Mouse (Mus musculus) heart, embryonic 12.5 days (tissue): ENCODE measurements around the gene Olfr609. TPM values are rescaled to one million over a fixed set of nuclear protein-coding genes. Genes with fewer than 3 reads are reported as not detected.
"Not testable (repeated sequence)": the region's sequence is repeated elsewhere in the genome, so short reads cannot be mapped to it uniquely, and the experiment has no call there.

Source experiments
- ATAC-seq: fragments of 200-750 bp; cut with Nextera tagmentation; 2 replicates; pipeline ENCODE4 v1.8.0; 2017; ENCODE audit warnings: moderate TSS enrichment, moderate library complexity; ENCODE audit not compliant: insufficient number of reproducible peaks, low FRiP score
- H3K27ac ChIP-seq: fragments of 300-500 bp; sonication (generic); 2 replicates; pipeline ENCODE4 v1.5.1; 2016; ENCODE audit warnings: mild to moderate bottlenecking, moderate library complexity; ENCODE audit not compliant: poor library complexity, severe bottlenecking
- H3K27me3 ChIP-seq: fragments of 300-500 bp; sonication (generic); replicated peaks from 2 replicates; pipeline ENCODE4 v1.6.1; 2016; ENCODE audit warnings: mild to moderate bottlenecking, moderate library complexity
- H3K36me3 ChIP-seq: fragments of 300-500 bp; sonication (generic); 2 replicates; pipeline ENCODE4 v1.6.1; 2016; ENCODE audit warnings: mild to moderate bottlenecking, moderate library complexity
- H3K4me1 ChIP-seq: fragments of 300-500 bp; sonication (generic); replicated peaks from 2 replicates; pipeline ENCODE4 v1.6.1; 2016; ENCODE audit warnings: mild to moderate bottlenecking
- H3K4me2 ChIP-seq: fragments of 300-500 bp; sonication (generic); 2 replicates; pipeline ENCODE4 v1.6.1; 2016; ENCODE audit warnings: mild to moderate bottlenecking, moderate library complexity
- H3K4me3 ChIP-seq: fragments of 300-500 bp; sonication (generic); 2 replicates; pipeline ENCODE4 v1.5.1; 2016; ENCODE audit warnings: mild to moderate bottlenecking
- H3K9ac ChIP-seq: fragments of 300-500 bp; sonication (generic); 2 replicates; pipeline ENCODE4 v1.6.1; 2016; ENCODE audit warnings: mild to moderate bottlenecking, moderate library complexity
- H3K9me3 ChIP-seq: fragments of 300-500 bp; sonication (generic); replicated peaks from 2 replicates; pipeline ENCODE4 v1.6.1; 2016; ENCODE audit warnings: mild to moderate bottlenecking, moderate library complexity
- WGBS: fragments of 180-500 bp; shearing (Covaris S2); methylation state at CpG from one replicate; pipeline ENCODE4 v1.1.7; 2016; 5-methylcytosine and 5-hydroxymethylcytosine counted together
- polyA plus RNA-seq: library from polyadenylated mRNA; unstranded; fragments of >200 nt; fragmentation: Nextera tagmentation; extraction: Ambion mirVana; gene quantifications from 2 replicates; pipeline ENCODE4 v1.2.1, GENCODE M21; 2016

Olfr609 gene
- 0.08 TPM in 1 of 2 replicates, not detected in the other for polyA plus RNA-seq

GRCm38 (mm10) chr7:103497962-103498361 lies at the start of gene Olfr609:
Gene Olfr609 (minus strand): TSS chr7:103498062.
- ATAC-seq: no peak
- H3K27ac ChIP-seq: no peak within 1 kb of the TSS
- H3K4me3 ChIP-seq: no peak within 1 kb of the TSS
- H3K4me2 ChIP-seq: no peak within 1 kb of the TSS
- no peak within 1 kb of the TSS for H3K9ac ChIP-seq
- no peaks in the 10 kb centered on the region for H3K36me3 ChIP-seq
- no peaks in the 10 kb centered on the region for H3K27me3 ChIP-seq
- H3K4me1 ChIP-seq: no peaks in the 10 kb centered on the region
- H3K9me3 ChIP-seq: no peaks in the 10 kb centered on the region
- 60% methylated on average over 1 of the region's 1 CpGs for WGBS

DNA sequence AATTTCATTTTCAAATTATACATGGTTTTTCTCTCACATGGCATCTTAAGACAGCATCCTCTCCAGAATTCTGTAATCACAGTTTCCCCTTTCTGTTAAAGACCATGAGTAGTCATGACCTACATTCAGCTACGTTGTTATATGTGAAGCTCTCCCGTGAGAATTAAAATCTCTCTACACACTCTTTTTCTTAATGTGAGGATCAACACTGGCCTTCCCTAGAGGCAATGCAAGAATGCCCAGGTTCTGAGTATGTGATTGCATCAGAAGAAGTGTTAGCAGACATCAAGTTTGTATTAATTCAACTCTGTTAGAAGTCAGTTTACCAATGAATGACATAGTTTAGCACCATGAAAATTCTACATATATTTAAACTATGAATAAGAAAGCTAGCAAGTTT lies 44.8 kb upstream of the Olfr609 start, which contains the start of gene Olfr612:
Gene Olfr612 (minus strand): TSS at position 101 of the 400 bp plus-strand sequence.
- H3K4me1 ChIP-seq, H3K4me3 ChIP-seq: not testable (repeated sequence)

GRCm38 (mm10) chr7:103520746-103521145 lies 22.9 kb upstream of the Olfr609 start, which contains the start of gene Olfr611:
Gene Olfr611 (minus strand): TSS chr7:103520846.
- 47% methylated on average over 1 of the region's 1 CpGs for WGBS
- not testable (repeated sequence) for H3K27me3 ChIP-seq, ATAC-seq, H3K36me3 ChIP-seq, H3K27ac ChIP-seq, H3K4me2 ChIP-seq, H3K9ac ChIP-seq, H3K9me3 ChIP-seq, H3K4me3 ChIP-seq, H3K4me1 ChIP-seq

More for the DNA sequence above, 44.8 kb upstream of the Olfr609 start, which contains the start of gene Olfr612:
- H3K9me3 ChIP-seq, ATAC-seq, H3K36me3 ChIP-seq, H3K9ac ChIP-seq, H3K4me2 ChIP-seq, H3K27me3 ChIP-seq, H3K27ac ChIP-seq: not testable (repeated sequence)
- WGBS: 81% methylated on average over 2 of the region's 2 CpGs

DNA sequence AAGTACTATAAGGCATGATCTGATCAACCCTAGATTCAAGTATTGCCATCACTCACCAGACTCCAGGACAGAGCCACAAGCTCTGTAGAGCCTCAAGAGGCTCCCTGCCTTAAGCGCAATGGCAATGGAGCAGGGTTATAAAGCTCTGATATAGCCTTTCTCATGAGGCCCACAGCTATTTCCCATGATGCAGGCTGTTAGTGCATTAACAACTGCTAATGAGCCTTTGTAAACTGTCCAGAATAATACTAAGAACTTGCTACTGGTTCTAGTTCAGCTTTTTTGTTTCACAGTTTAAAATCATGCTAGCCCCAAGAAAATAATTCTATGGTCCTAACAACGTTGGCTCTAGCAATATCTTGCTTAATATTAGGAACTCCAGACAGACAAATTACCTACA lies 14.2 kb upstream of the Olfr609 start, which contains the start of gene Olfr610:
Gene Olfr610 (minus strand): TSS at position 101 of the 400 bp plus-strand sequence.
- 82% methylated on average over 2 of the region's 2 CpGs for WGBS
- no peak within 1 kb of the TSS for H3K4me2 ChIP-seq
- no peaks in the 10 kb centered on the region for H3K9me3 ChIP-seq
- no peak within 1 kb of the TSS for H3K9ac ChIP-seq
- H3K4me1 ChIP-seq: no peaks in the 10 kb centered on the region
- no peak within 1 kb of the TSS for H3K4me3 ChIP-seq
- H3K27ac ChIP-seq: no peak within 1 kb of the TSS
- H3K27me3 ChIP-seq: no peaks in the 10 kb centered on the region
- no peak for ATAC-seq
- no peaks in the 10 kb centered on the region for H3K36me3 ChIP-seq

DNA sequence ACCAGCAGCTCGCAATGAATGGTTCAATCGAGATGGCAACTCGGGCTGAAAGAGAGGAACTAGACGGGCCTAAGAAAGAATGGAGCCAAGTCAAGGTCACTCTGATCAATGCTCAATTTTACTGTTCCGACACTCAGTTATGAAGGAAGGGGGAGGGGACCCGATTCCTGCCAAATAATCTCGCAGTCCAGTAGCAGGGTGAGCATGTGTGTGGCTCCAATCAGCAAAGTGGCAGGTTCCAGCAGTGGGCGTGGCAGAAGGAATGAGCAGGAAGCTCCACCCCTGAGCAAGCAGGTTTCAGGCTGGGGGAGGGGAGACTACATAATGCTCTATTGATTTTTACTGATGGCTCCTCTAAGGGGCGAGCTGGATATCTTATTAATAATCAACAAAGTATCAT lies 20.8 kb downstream of the Olfr609 start:
- not testable (repeated sequence) for H3K27ac ChIP-seq, H3K36me3 ChIP-seq, H3K27me3 ChIP-seq, H3K4me3 ChIP-seq, H3K9ac ChIP-seq, H3K4me2 ChIP-seq, H3K9me3 ChIP-seq, ATAC-seq, H3K4me1 ChIP-seq
- 88% methylated on average over 9 of the region's 9 CpGs for WGBS

- Histone ChIP-seq H3K9me3 (no peaks in the 10 kb centered on the region), H3K27me3 (no peaks in the 10 kb centered on the region), H3K4me1 (no peaks in the 10 kb centered on the region), H3K4me3 (no peak within 1 kb of the TSS), H3K27ac (no peak within 1 kb of the TSS), H3K36me3 (no peaks in the 10 kb centered on the region), H3K9ac (no peak within 1 kb of the TSS), H3K4me2 (no peak within 1 kb of the TSS)
- no peak for ATAC-seq
Measured at GRCm38 (mm10) chr7:103469577-103469976, 28.3 kb downstream of the Olfr609 start, which contains the start of gene Olfr608. Gene Olfr608 (plus strand): TSS chr7:103469877.

GRCm38 (mm10) chr7:103460590-103460989 lies 37.3 kb downstream of the Olfr609 start:
- ATAC-seq: peak; percentile 45; the same call in 1 of the 2 replicates
- H3K9ac ChIP-seq: no peak overlapping the region
- H3K27ac ChIP-seq: no peak overlapping the region
- 0 out of 2 replicates have a peak overlapping the region, but pooled peaks have one; percentile 8 for H3K4me2 ChIP-seq
- H3K9me3 ChIP-seq: no peaks in the 10 kb centered on the region
- no peaks in the 10 kb centered on the region for H3K36me3 ChIP-seq
- H3K4me3 ChIP-seq: no peak overlapping the region
- WGBS: 55% methylated on average over 5 of the region's 5 CpGs
- H3K4me1 ChIP-seq: peaks cover 5% of the 10 kb centered on the region; the same call in 1 of the 2 replicates
- H3K27me3 ChIP-seq: no peaks in the 10 kb centered on the region

DNA sequence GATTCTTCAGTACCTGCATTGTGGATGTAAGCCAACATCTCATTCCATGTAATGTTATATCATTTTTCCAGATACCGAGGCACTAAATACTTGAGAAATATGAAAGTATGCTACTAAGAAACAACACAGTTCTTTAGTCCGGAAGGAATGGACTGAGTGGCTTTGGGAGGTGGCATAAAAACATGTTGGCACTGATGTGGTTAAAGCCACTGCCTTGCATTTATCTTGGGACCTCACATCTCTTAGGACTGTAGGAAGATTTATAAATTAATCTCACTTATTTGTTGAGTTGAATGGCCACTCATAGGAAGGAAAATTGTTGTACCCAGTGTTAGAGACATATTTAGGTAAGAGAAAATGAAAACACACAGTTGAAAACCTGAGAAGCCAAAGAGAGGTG lies 49.1 kb downstream of the Olfr609 start, which contains the start of gene Olfr606:
Gene Olfr606 (plus strand): TSS at position 301 of the 400 bp plus-strand sequence.
- H3K36me3 ChIP-seq: no peaks in the 10 kb centered on the region
- no peak within 1 kb of the TSS for H3K27ac ChIP-seq
- H3K4me3 ChIP-seq: no peak within 1 kb of the TSS
- no peak for ATAC-seq
- no peaks in the 10 kb centered on the region for H3K27me3 ChIP-seq
- H3K4me1 ChIP-seq: no peaks in the 10 kb centered on the region
- H3K9ac ChIP-seq: no peak within 1 kb of the TSS
- WGBS: 81% methylated on average over 2 of the region's 2 CpGs
- no peak within 1 kb of the TSS for H3K4me2 ChIP-seq
- H3K9me3 ChIP-seq: 0 out of 2 replicates have a peak, but pooled peaks cover 2% of the 10 kb centered on the region

DNA sequence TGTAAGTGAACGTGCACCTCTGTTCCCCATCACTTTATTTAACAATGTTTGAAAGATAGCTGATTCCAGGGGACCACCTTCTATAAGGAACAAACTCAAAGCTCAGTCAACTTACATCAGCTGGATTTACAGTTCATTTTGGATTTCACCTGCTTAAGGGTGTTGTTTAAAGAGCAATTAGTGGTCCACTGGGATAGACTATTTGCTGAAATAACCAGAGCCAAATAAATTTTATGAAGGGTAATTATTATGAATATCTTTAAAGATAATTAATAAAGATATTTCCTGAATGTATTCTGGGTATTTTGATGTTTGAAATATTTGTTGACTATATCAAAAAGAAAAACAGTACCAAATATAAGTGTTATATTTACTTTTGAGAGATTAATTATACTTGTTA lies 52.5 kb downstream of the Olfr609 start, which contains the start of gene Olfr605:
Gene Olfr605 (minus strand): TSS at position 101 of the 400 bp plus-strand sequence.
- Histone ChIP-seq H3K36me3 (no peaks in the 10 kb centered on the region), H3K9ac (no peak within 1 kb of the TSS), H3K4me3 (no peak within 1 kb of the TSS), H3K27me3 (no peaks in the 10 kb centered on the region), H3K27ac (no peak within 1 kb of the TSS), H3K4me2 (no peak within 1 kb of the TSS), H3K4me1 (no peaks in the 10 kb centered on the region), H3K9me3 (no peaks in the 10 kb centered on the region)
- no peak for ATAC-seq
- 77% methylated on average over 1 of the region's 1 CpGs for WGBS

Other genes starting within 250 kb of the Olfr609 start
- not detected in 2 replicates for gene Usp17ld, start 245.6 kb downstream of the Olfr609 start, polyA plus RNA-seq
- not detected in 2 replicates for gene Olfr596, start 192.4 kb downstream of the Olfr609 start, polyA plus RNA-seq
- not detected in 2 replicates for gene Olfr597, start 181.7 kb downstream of the Olfr609 start, polyA plus RNA-seq
- gene Olfr598, start 174.5 kb downstream of the Olfr609 start, polyA plus RNA-seq: not detected in 2 replicates
- not detected in 2 replicates for gene Olfr599, start 162.1 kb downstream of the Olfr609 start, polyA plus RNA-seq
- not detected in 2 replicates for gene Olfr600, start 148.4 kb downstream of the Olfr609 start, polyA plus RNA-seq
- not detected in 2 replicates for gene Olfr601, start 135.4 kb downstream of the Olfr609 start, polyA plus RNA-seq
- not detected in 2 replicates for gene Olfr603, start 111.9 kb downstream of the Olfr609 start, polyA plus RNA-seq
- not detected in 2 replicates for gene Usp17lc, start 83.0 kb downstream of the Olfr609 start, polyA plus RNA-seq
- not detected in 2 replicates for gene Olfr605, start 52.6 kb downstream of the Olfr609 start, polyA plus RNA-seq
- gene Olfr606, start 49.0 kb downstream of the Olfr609 start, polyA plus RNA-seq: not detected in 2 replicates
- gene Olfr607, start 33.9 kb downstream of the Olfr609 start, polyA plus RNA-seq: 0.13 and 0.28 TPM in 2 replicates
- gene Olfr608, start 28.2 kb downstream of the Olfr609 start, polyA plus RNA-seq: 0.17 TPM in 1 of 2 replicates, not detected in the other
- not detected in 2 replicates for gene Olfr610, start 14.1 kb upstream of the Olfr609 start, polyA plus RNA-seq
- gene Olfr611, start 22.8 kb upstream of the Olfr609 start, polyA plus RNA-seq: not detected in 2 replicates
- not detected in 2 replicates for gene Olfr612, start 44.7 kb upstream of the Olfr609 start, polyA plus RNA-seq
- not detected in 2 replicates for gene Olfr613, start 50.0 kb upstream of the Olfr609 start, polyA plus RNA-seq
- gene Olfr615, start 58.0 kb upstream of the Olfr609 start, polyA plus RNA-seq: not detected in 2 replicates
- not detected in 2 replicates for gene Olfr616, start 71.1 kb upstream of the Olfr609 start, polyA plus RNA-seq
- gene Olfr617, start 75.0 kb upstream of the Olfr609 start, polyA plus RNA-seq: not detected in 2 replicates
- gene Olfr618, start 92.0 kb upstream of the Olfr609 start, polyA plus RNA-seq: not detected in 2 replicates
- not detected in 2 replicates for gene Olfr619, start 102.5 kb upstream of the Olfr609 start, polyA plus RNA-seq
- gene Olfr620, start 114.5 kb upstream of the Olfr609 start, polyA plus RNA-seq: not detected in 2 replicates
- not detected in 2 replicates for gene Olfr622, start 144.6 kb upstream of the Olfr609 start, polyA plus RNA-seq
- gene Olfr623, start 165.6 kb upstream of the Olfr609 start, polyA plus RNA-seq: not detected in 2 replicates
- 0.03 and 0.04 TPM in 2 replicates for gene Olfr624, start 173.1 kb upstream of the Olfr609 start, polyA plus RNA-seq
- gene Olfr625-ps1, start 184.7 kb upstream of the Olfr609 start, polyA plus RNA-seq: not detected in 2 replicates
- gene Olfr243, start 216.6 kb upstream of the Olfr609 start, polyA plus RNA-seq: not detected in 2 replicates
- gene Olfr628, start 232.3 kb upstream of the Olfr609 start, polyA plus RNA-seq: not detected in 2 replicates
- gene Olfr629, start 246.9 kb upstream of the Olfr609 start, polyA plus RNA-seq: 0.08 TPM in 1 of 2 replicates, not detected in the other